Mouse (Mus musculus) liver, postnatal 0 days (tissue): ENCODE measurements around the gene Art3.

Source experiments
- CTCF ChIP-seq: sonication (generic); IDR thresholded peaks from 2 replicates; pipeline ENCODE4 v1.5.1; 2016; ENCODE audit warnings: antibody characterized with exemption, low read depth
- EP300 ChIP-seq: IDR thresholded peaks from 2 replicates; pipeline ENCODE4 v1.6.1; 2016; ENCODE audit warnings: antibody characterized with exemption, low read depth, mild to moderate bottlenecking

DNA sequence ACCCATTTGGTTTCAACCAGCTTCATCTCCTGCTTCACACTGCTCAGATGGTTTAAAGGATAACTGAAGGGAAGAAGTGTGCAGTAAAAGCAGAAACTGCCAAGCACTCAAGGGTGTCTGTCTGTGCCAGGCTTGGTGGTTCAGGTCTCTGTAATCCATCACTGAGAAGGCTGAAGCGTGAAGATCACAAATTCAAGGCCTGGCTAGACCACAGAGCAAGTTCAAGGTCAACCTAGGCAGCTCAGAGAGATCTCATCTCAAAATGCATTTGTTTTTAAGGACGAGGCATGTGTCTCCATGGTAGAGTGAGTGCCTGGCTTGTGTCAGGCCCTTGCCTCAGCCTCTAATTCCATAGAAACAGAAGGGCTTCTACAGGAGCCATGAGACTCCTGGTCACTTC lies 113.4 kb downstream of the Art3 start:
- no peak for TF ChIP-seq CTCF
- no peak for TF ChIP-seq EP300
